Mouse (Mus musculus) right cerebral cortex, postnatal 14 days (tissue): ENCODE results near the gene Efna5.

Experiments used
- DNase-seq: peaks from one replicate; pipeline ENCODE4 v3.0.0; 2022

The Efna5 gene

DNA sequence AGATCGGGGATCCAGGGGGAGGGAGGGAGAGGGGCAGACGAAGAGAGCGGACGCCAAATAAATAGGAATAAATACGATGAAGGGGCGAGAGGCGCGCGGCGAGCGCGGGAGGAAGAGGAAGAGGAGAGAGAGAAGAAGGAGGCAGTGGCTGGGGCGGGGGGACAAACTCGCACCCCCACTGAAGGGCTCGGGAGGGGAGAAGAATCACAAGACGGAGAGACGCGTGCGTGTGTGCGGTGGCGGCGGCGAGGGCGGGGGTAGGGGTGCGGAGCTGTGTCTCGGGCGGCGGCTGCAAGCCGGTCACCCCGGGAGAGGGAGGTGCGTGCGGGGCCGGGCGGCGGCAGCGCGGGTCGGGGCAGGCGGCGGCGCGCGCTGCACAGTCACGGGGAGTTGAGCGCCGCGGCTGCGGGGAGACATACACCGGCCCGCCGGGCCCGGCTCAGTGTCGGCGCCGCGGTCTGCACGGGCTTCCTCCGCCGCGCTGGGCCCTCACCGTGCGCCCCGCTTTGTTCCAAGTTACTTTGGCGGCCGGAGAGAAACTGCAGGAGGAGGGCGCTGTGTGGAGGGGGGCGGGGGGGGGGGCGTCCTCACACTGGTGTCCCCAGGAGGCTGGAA is at the start of gene Efna5:
TSS of gene Efna5 (minus strand) at position 142 of the 615 bp plus-strand sequence.
- peak; percentile 57 for DNase-seq

DNA sequence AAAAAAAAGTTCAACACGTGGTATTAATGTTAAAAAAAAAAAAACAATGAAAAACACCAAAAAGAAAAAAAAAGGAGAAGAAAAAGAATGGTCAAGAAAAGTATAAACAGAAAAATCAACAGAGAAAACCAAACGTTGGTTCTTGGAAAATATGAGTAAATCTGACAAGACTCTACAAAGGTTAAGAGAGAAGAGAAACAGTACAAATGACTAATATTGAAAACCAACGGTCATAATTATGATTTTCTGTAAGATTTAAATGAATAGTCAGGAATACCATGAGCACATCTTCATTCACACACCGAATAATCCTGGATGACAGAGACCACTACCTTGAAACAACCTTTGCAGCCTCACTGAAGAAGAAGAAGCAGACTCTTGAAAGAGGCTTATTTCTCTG is 34.2 kb upstream of the Efna5 start:
- no peak for DNase-seq

GRCm38 (mm10) chr17:62905692-62906445 is 24.8 kb upstream of the Efna5 start:
- no peak for DNase-seq

GRCm38 (mm10) chr17:62899066-62899465 is 17.9 kb upstream of the Efna5 start:
- DNase-seq: no peak

DNA sequence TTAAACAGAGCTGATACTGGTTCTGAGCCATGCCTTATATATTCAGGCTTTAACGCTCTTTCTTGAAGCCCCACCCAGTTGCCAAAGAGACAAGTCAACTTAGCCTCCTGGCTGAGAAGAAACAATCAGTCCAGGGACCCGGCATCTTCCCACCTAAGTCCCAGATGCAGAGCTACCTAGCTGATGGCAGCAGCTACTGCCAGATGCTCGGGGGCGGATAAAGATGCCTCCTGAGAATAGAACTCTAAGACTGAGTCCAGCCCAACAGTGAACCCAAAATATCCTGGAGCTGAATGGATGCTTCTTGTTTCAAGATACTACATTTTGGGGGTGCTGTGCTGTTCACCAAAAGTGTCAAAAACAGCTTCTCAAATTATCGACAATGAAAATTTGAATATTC is 8.9 kb upstream of the Efna5 start:
- peak; percentile 9 for DNase-seq

DNA sequence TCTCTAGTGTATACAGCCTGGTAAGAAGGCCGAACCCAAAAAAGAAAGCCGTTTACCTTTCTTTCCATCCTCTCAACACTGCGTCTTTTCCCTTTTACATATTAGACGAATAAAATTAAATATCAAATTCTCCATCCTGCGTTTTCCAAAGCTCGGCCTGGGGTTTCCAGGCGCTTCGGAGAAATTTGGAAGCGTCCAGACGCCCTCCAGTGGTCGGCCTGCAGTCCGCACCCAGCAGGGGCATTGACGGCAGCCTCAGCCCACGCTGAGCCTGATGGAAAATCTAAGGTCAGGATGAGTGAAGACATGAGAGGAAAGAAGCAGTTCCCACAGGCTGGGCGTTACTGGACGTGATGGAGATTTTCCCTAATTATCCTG is 3.0 kb upstream of the Efna5 start:
- peak; percentile 80 for DNase-seq

DNA sequence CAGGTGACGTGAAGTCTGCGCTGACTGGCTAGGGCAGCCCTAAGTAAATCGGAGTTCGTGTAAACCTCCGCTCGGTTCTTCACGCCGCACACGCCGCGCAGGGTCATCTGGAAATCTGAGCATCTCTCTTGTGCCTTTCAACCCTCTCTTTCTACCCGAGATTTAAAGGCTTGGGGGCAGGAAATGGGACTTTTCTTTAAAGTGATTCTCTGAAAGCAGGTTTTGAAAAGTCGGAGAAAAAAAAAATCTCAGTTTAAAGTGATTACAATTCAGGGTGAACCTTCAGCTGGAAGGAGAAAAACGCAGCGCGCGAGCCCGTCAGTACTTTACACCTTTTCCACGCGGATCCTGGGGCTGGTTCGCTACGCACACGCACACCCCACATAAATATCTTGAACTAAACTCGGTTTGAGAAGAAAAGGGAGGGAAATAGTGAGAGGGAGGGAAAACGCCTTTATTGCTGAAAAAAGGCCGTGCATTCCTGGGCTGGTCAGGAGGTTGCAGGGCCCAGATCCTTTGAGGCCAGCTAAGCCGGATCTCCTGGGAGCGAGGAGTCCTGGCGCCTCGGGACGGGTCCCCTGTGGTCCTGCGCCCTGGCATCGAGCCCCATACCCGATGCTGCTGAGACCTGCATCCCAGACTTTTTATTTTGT is 2.5 kb upstream of the Efna5 start:
- peak; percentile 28 for DNase-seq

DNA sequence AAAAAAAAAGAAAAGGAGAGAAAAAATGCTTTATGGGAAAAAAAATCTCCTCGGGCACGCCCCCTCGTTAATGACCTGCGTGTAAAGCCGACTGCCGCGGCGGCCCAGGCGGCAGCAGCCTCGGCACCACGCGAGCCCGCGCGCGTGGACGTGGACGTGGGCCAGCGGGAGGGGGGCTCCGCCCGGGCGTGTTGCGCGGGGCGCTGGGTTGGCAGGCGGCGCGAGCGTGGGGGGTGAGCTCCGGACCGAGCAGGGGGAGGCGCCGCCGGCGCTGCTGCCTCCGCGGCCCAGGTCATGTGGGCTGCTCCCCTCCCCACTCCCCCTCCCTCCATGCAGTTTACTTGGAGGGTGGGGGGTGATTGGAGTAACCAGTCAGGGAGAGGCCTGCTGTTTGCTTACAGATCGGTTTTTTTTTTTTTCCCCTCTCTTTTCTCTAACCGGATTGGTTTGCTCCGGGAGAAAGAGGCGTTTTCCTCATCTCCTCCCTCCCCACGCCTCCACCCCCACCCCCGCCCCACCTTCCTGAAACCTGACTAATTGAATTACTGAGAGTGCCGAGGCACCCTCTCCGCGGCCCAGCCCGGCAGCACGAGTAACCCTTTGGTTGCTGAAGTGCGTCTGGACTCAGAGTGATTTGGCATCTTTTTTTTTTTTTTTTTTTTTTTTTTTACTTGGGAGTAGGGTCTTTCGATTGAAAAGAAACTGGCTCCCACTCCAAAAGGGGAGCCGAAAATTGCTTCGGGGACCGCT is 1.8 kb upstream of the Efna5 start:
- peak; percentile 70 for DNase-seq

DNA sequence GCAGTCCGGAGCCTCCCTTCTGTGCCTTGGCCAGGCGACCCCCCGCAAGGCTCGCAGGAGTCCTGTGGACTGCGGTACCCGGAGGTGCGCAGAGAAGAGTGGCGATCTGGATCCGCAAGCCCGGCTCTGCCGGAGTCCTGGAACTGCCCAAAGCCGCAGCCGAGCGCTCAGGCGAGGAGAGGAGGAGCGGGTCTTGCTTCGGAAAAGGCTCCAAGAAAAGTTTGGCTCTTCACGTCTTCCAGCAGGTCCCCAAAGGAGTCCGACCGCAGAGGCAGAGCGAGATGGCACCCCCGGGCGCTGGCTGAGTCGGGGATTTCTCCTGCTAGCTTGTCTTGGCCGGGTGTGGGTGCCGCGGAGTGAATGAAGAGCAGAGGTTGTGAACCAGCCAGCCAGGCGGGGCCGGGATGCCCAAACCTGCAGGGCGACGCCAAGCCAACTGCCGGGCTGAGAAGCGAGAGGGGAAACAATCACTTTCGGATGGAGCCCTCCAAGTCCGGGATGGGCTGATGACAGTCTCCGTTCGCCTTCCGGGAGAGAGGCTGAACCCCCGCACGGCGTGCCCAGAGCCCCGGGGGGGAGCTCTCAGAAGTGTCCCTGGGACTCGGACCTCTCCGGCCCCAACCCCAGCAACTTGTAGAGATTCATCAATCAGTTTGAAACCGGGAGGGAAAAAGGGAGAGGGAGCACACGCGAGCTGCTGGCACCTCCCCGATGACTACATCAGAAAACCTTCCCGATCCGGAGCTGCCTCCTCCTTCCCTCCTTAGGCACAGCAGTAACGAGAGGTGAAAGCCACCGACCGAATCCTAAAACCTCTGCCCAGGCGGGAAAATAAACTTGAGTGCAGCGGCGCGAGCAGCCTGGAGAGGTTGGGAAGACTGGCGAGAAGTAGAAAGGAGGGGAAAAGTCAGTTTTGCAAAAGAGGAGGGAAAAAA is 941 bp upstream of the Efna5 start:
- DNase-seq: peak; percentile 31

DNA sequence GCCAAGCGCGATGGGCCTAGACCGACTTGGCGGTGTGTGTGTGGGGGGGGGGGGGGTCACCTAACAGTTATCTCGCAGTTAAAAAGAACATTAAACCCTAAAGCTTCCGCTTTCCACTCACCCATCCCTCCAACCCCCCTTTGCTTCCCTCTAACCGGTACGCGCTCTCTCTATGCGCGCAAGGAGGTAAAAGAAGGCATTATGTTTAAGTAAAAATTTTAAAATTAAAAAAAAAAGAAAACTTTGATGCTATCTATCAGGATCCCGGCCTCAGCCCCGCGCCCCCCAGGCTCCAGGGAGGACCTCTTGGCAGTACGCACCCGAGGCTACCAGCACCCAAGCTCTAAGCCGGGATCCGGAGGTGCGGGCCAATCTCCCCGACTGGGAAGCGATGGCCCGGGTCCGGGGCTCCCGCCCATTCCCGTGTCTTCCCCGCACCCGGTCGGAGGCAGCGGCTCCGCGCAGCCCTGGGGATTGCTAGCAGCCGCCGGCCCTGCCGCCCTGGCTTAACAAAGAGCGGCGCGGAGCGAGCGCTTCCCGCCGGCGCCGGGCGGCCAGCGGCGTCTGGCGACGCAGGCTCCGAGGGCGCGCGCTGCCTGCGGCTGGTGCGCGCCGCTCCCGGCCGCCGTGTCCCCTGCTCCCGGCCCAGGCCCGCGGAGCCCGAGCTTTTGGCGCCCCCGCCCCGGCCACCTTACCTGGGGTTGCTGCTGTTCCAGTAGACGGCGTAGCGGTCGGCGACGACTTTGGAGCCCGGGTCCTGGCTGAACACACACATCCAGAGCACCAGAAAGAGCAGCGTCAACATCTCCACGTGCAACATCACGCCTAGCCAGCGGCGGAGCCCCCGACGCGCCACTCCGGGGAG is 574 bp downstream of the Efna5 start:
- DNase-seq: peak; percentile 39

DNA sequence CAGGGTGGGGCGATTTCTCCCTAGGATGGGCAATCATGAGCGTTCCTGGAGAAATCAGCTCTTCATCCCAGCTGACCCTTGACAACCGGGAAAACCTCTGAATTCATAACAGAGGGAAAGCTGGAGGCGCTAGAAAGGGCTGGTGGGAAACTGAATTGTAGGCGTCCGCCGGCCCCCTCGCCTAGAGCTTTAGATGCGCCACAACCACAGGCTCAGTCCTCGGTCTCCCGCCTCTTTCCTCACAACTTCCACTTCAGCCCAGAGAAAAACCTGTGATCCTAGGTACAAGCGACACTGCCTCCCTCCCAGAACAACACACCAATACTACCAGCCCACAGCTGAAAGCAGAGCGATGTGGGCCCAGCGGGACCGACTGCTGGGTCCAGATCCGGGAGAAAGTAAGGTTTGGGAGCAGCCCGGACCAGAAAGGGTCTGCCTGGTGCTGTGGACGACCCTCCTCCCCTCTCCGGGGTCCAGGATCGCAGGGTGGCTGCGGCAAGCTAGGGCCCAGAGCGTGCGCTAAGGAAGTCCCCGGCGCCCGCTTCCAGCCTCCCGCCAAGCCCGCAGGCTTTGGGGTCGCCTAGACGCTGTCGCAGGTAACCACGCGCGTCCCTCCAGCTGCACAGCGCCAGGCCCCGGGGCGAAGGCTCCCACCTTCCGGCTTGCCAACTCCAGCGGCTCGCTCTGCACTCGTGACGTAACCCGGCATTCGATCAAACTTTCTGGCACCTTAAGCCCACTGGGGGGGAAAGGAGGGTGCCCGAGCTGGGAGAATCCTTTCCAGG is 1.4 kb downstream of the Efna5 start:
- DNase-seq: peak; percentile 31

DNA sequence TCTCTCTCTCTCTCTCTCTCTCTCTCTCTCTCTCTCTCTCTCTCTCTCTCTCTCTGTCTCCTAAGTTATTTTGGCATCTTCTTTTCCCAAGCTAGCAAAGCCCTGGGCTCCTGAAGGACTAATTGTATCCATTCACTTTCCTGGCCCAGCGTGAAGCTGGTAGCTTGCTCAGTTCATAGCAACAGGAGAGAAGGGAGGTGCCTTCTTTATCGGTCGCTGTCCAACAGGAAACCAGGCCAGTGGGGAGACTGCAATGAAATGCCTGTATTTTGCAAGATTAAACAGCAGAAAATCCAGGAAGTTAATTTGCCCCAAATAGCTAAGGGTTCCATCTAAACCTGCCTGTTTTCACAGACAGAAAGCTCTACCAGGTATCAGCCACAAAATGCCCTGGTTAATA is 5.4 kb downstream of the Efna5 start:
- DNase-seq: no peak

GRCm38 (mm10) chr17:62871928-62872327 is 9.2 kb downstream of the Efna5 start:
- DNase-seq: no peak

GRCm38 (mm10) chr17:62871191-62871590 is 9.9 kb downstream of the Efna5 start:
- no peak for DNase-seq

DNA sequence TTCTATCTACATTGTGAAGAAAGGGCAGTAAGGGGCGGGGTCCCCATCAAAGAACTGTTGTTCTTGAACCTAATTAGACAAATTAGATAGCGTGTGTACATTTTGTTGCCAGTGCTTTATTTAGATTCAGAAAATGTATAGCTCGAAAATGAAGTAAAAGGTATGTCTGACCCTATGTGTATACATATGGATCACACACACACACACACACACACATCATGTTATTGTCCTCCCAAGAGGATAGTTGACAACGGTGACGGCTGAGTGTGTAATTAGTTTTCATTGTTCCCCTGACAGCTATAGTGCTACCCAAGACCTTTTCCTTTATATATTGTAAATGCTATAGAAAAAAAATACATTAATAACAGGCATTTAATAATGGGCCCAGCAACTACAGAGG is 10.7 kb downstream of the Efna5 start:
- DNase-seq: no peak

DNA sequence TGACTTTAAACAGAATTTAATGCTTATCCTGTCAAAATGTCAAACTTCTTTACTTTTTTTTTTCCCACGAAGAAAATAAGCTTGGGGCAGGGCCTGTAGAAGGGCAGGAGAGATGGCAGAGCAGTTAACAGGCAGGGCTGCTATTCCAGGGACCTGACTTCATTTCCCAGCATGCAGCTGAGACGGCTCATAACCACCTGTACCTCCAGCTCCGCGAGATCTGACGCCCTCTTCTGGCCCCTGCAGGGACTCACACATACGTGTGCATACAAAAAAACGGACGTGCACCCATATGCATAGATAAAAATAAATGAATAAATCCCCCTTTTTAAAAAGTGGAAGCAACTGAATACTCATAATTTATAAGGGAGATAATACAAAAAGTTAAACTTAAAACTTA is 16.2 kb downstream of the Efna5 start:
- DNase-seq: no peak

DNA sequence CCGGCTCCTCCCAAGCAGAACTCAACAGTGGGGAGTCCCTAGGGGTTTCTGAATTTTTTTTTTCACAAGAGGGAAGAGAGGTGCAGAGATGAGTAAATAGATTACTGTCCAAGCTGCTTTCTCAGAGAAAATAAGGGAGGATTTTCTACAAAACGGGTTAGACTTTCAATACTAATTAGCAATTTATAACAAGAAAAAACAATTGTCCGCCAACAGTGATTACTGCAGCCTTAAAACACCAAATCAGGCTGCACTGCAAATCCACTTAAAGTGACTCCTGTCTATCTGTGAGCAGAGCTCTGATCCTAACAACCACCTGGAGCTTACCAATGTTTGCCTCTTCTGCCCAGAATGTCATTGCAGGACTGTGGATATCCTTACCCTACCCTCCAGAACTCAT is 18.1 kb downstream of the Efna5 start:
- DNase-seq: no peak

DNA sequence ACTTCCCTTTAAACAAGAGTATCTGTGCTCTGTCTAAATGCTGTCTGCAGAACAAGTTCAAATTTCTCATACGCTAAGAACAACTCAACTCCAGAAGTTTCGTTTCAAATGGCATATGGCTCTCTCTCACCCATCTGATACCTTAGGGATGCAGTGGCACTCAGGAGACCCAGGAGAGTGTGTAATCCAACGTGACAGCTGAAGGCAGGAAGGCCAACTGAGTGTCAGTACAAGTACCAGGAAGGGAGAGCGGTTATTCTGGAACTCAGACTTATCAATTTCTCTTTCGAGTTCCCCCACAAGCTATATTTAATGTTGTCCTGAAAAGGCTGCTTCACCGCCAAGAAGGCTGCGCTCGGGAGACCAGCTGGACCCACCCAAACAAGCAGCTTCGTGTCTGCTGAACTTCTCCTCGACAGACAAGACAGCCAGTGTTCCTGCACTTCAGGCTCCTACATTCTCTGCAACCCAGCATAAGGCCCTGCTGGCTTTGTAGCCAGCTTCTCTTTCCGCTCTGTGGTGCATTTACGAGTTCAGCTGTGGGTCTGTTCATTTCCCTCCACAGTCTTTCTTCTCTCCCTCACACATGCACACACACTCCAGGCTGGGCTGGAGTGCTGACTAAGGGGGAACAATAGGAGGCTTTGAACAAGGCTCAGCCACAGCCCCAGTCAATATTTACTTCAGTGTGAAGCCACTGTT is 18.7 kb downstream of the Efna5 start:
- peak; percentile 35 for DNase-seq

- DNase-seq: no peak
These were observed 23.8 kb downstream of the Efna5 start for GRCm38 (mm10) chr17:62857275-62857674.

- no peak for DNase-seq
These were observed 27.4 kb downstream of the Efna5 start for GRCm38 (mm10) chr17:62853741-62854140.
